Mouse (Mus musculus) myocyte (in vitro differentiated cells): ENCODE data around the gene Stox2.

Experiments used
- E2F4 ChIP-seq: IDR thresholded peaks from one replicate; pipeline ENCODE4 v1.6.1; 2011; ENCODE audit warnings: mild to moderate bottlenecking, control low read depth, moderate library complexity; ENCODE audit not compliant: insufficient read depth
- MAX ChIP-seq: IDR thresholded peaks from one replicate; pipeline ENCODE4 v1.6.1; 2011; ENCODE audit warnings: low read depth, mild to moderate bottlenecking, control low read depth
- MYOD1 ChIP-seq, 3 experiments: IDR thresholded peaks; one replicate each; pipeline ENCODE4 v1.6.1; 2011; ENCODE audit warnings: control low read depth in 2 of 3, low read depth in 2 of 3, mild to moderate bottlenecking in 2 of 3, moderate library complexity in 1 of 3; ENCODE audit not compliant: insufficient read length in 2 of 3, control insufficient read depth in 1 of 3
- POLR2A ChIP-seq: IDR thresholded peaks from one replicate; pipeline ENCODE4 v1.6.1; 2011; ENCODE audit warnings: low read depth, mild to moderate bottlenecking, control low read depth, moderate library complexity; ENCODE audit not compliant: insufficient read length
- POLR2AphosphoS2 ChIP-seq: IDR thresholded peaks from one replicate; pipeline ENCODE4 v1.6.1; 2011; ENCODE audit warnings: low read depth, control low read depth; ENCODE audit not compliant: insufficient read length
- TCF12 ChIP-seq: IDR thresholded peaks from one replicate; pipeline ENCODE4 v1.6.1; 2011; ENCODE audit warnings: mild to moderate bottlenecking, control low read depth; ENCODE audit not compliant: poor library complexity, insufficient read depth, severe bottlenecking
- USF1 ChIP-seq: IDR thresholded peaks from one replicate; pipeline ENCODE4 v1.6.1; 2011; ENCODE audit warnings: low read depth, mild to moderate bottlenecking, control low read depth, moderate library complexity

DNA sequence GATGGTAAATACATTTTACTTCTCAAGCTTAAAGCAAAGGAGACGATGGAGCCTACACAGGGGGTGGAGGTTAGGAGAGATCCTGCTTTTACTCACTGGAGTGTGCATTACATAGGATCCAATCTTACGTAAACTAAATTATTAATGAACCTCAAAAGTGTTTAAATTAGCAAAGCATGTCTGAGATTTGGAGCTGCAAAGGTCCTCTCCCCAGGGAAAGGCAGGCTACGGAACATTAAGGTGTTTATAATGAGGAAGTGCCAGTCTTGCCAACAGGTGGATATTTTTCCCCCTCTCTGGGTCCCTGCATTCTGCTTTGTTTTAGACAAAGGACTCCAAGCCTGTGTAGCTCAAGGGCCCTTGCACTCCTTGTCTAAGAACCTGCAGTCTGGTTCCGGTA is 205.3 kb downstream of the Stox2 start:
- TF ChIP-seq POLR2A (no peak), USF1 (no peak), E2F4 (no peak), MYOD1 (IDR thresholded peaks at IDR 0.05; ENCODE audit: control insufficient read depth in 1 of 3, insufficient read length in 2 of 3, low read depth in 2 of 3) (no peak), TCF12 (no peak), POLR2AphosphoS2 (no peak), MAX (no peak)
